Mouse (Mus musculus) right cerebral cortex, postnatal 36 days (tissue): ENCODE measurements around the gene Rtn2.
A peak's percentile ranks its signal among the peaks of the same experiment; 100 is the strongest.

ENCODE experiments used
- DNase-seq, 2 experiments: peaks; one replicate each; pipeline ENCODE4 v3.0.0; 2022; ENCODE audit warnings: low spot score in 2 of 2, mixed read lengths in 1 of 2

Rtn2 gene

GRCm38 (mm10) chr7:19282385-19282784, at the start of gene Rtn2:
Gene Rtn2 (plus strand): TSS chr7:19282624.
- DNase-seq: peak; percentile 65 to 77

DNA sequence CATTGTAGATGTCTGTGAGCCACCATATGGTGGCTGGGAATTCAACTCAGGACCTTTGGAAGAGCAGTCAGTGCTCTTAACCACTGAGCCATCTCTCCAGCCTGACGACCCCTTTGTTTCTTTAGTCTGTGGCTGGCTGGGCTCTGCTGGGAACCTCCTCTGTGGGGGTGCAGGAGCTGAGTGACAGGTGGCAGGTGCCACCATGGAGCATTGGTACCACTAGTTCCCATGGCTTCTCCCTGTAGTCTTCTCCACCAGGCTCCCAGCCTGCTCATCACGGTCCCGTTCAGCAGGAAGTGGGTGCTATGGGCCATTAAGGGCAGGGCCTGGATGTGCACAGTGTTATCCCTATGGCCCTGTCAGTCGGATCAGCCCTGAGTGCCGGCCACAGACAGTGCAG, 47.8 kb upstream of the Rtn2 start:
- DNase-seq: no peak

- no peak for DNase-seq
Measured at GRCm38 (mm10) chr7:19235092-19235671, 47.2 kb upstream of the Rtn2 start.

DNA sequence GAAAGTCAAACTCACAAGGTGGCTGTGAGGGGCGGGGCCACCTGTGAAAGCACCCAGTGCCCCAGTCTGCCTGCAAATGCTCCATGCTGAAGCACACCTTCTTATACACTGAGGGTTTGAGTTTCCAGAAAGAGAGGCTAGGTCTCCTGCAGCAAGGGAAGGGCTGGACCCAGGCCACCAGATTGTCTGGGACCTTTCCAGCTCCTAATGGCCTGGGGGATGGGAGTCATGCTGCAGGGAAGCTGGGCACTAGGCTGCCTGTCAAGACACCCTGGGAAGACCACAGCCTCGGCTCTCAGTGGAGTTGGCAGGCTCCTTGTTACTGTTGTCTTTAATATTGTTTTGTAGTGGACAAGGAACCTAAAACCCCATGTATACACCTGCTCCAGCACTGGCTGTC, 46.0 kb upstream of the Rtn2 start:
- no peak for DNase-seq

- no peak for DNase-seq
Measured at GRCm38 (mm10) chr7:19238344-19238743, 44.1 kb upstream of the Rtn2 start.

DNA sequence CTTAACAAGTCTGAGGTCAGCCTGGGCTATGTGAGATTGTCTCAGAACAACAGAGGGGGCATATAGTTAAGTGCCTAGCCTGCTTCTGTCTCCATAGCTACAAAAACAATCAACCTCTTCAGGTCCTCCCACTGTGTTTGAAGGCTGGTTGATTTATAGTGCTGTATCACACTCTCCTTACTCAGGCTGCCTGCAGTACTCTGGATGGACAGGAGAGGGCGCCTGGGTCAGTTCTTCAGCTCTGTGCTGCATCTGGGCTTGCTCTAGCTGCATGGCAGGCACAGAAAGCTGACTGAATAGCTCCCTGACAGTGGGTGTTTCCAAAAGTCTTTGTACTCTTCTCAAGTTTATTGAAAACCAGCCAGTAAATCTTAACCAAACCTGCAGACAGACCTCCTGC, 43.0 kb upstream of the Rtn2 start:
- peak; percentile 83 to 87 for DNase-seq

GRCm38 (mm10) chr7:19239986-19240385, 42.4 kb upstream of the Rtn2 start:
- no peak for DNase-seq

- DNase-seq: no peak
Measured at GRCm38 (mm10) chr7:19240905-19241463, 41.4 kb upstream of the Rtn2 start.

DNA sequence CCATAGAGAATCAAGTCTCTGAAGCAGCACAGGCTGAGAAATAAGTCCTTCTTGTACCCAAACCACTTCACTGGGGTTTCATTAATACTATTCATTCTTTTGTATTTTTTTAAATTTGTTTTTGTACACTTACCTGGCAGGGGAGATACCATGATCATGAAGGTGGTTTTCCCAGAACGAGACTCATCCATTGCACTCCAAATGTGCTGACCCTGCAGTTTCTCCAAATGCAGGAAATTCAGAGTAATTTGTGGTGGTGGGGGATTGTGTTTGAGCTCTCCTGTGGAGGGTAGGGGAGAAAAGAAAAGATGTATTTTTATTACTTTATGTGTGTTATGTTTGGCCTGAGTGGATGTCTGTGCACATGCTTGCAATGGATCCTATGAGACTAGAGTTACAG, 40.4 kb upstream of the Rtn2 start:
- DNase-seq: no peak

- peak in 1 of 2 experiments; percentile 28 for DNase-seq
Measured at GRCm38 (mm10) chr7:19243858-19244257, 38.6 kb upstream of the Rtn2 start.

DNA sequence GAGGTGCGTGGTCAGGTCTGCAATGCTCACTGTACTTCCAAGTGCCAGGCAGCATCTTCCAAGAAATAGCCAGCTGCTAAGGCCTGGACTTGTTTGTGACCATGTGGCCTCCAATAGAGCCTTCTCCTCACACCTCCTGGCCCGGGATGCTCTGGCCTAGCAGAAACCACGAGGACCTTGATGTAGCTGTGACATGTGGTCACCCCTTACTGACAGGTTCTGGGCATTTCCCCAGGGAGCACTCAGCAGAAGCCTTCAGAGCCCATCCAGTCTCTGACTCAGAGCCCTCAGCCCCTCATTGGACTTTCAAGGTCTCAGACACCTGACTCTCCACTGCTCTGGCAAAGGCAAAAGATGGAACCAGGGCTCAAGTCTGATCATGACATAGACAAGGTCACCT, 37.3 kb upstream of the Rtn2 start:
- DNase-seq: no peak

- DNase-seq: no peak
Measured at GRCm38 (mm10) chr7:19246855-19247254, 35.6 kb upstream of the Rtn2 start.

DNA sequence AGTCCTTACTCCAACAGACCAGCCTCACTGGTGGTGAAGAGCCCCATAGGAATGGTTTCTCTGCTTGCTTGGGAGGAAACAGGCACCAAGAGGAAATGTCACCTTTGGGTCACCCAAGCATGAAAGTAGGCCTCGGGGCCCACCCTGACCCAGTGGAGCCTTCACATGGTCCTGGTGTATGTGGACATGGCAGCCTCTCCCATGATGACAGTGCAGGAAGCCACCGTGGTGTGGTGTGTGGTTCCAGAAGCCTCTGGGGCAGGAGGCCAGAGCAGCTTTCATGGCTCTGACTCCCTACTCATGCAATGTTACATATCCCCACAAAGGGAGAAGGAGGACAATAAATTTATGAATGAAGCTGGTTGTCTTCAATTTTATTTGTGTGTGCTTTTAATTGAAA, 34.9 kb upstream of the Rtn2 start:
- no peak for DNase-seq

GRCm38 (mm10) chr7:19252078-19252477, 30.3 kb upstream of the Rtn2 start:
- DNase-seq: no peak

DNA sequence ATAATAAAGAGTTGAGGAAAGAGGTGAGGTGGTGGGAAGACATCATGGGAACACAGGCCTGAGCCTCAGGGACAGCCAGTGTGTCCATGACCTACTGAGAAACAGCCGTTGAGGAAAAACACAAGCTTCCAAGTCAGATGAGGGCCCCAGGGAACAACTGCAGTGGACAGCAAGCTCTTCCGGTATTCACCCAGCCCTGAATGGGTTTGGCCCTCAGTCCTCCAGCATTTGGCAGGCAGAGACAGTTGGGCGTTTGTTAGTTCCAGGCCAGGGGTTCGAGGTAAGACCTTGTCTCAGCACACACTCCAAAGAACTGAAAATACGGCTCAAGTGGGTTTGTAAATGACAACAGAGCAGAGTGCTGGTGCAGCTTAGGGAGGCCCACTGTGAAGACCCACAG, 29.0 kb upstream of the Rtn2 start:
- DNase-seq: no peak

DNA sequence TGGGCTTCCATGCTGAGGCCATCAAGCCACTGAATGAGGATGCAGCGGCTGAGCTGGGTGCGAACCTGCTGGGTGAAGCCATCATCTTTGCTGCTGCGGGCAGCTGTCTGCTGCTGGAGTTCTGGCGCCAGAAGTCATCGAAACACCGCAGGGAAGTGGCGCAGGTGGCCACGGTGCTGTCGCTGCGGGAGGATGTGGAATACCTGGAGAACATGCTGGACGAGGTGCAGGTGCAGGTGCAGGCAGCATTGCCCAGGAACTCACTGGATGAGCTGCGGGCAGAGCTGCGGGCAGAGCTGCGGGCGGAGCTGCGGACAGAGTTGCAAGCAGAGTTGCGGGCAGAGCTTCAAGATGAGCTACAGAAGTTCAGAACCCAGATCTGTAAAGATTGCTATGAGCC, 27.0 kb upstream of the Rtn2 start:
- DNase-seq: no peak

DNA sequence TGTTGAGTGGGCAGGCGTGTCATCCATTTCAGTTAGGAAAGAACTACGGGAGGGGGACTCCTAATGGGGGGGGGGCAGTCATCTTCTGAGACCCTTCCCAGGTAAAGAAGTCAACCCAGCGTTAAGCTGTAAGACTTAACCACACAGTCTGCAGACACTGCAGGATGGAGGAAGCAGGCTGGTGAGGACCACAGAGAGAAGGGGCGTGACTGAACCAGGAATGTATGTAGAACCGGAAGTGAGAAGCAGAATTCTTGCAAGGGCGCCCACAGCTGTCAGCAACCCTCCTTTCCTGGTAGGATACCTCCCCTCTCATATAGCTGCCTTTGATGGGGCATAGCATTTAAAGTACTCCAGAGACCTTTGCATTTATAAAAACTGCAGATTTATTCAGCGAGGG, 25.9 kb upstream of the Rtn2 start:
- no peak for DNase-seq

GRCm38 (mm10) chr7:19257390-19258022, 24.9 kb upstream of the Rtn2 start:
- peak; percentile 36 to 48 for DNase-seq

DNA sequence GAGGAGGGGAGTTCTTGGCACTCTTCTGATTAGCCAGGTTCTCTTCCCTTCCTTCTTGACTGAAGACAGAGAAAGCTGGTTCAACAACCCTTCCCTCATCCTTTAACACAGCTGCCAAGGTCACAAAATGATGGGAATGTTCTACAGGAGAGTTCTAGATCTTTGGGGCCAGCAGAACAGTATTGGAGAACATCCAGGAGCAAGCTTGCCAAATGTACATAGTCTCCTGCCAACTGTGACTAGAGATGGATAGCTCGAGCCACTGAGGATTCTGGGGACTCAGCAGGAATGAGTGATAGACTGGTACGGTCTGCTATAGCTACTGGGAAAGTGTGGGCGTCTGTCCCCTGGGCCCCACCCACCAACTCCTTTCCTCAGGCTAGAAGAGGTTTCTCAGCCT, 24.1 kb upstream of the Rtn2 start:
- no peak for DNase-seq

- DNase-seq: no peak
Measured at GRCm38 (mm10) chr7:19265147-19265546, 17.3 kb upstream of the Rtn2 start.

GRCm38 (mm10) chr7:19265928-19266822, 16.2 kb upstream of the Rtn2 start:
- DNase-seq: no peak

DNA sequence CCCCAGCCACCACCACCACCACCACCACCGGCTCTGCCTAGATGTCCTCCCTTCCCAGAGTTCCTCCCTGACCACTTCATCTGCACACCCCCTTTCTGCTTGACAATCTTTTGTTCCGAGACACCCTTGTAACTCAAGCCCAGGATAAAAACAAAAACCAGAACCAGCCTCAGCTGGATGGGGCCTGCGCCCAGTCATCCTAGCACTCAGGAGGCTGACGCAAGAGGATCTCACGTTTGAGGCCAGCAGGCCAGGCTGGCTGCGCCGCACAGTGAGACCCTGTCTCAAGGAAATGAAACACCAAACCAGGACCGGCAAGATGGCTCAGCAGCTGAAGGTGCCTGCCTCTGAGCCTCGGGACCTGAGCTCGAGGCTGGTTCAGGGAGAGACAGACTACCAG, 15.4 kb upstream of the Rtn2 start:
- DNase-seq: no peak
